Mouse (Mus musculus) right cerebral cortex, postnatal 25 days (tissue): ENCODE data around the gene Hook1.
A peak's percentile ranks its signal among the peaks of the same experiment; 100 is the strongest.
"Not testable (repeated sequence)": the region's sequence is repeated elsewhere in the genome, so short reads cannot be mapped to it uniquely, and the experiment has no call there.

Experiments used
- DNase-seq: peaks from one replicate; pipeline ENCODE4 v3.0.0; 2022

Hook1 gene

GRCm38 (mm10) chr4:95966928-95967724 lies at the start of gene Hook1:
Gene Hook1 (plus strand): TSS chr4:95967240.
- DNase-seq, result peak; percentile 96

GRCm38 (mm10) chr4:95917703-95918102 lies 49.3 kb upstream of the Hook1 start:
- DNase-seq, result no peak

- no peak for DNase-seq
These were observed 46.6 kb upstream of the Hook1 start for GRCm38 (mm10) chr4:95920448-95920847.

- peak; percentile 77 for DNase-seq
These were observed 42.5 kb upstream of the Hook1 start for GRCm38 (mm10) chr4:95924210-95925184.

GRCm38 (mm10) chr4:95928846-95929245 lies 38.2 kb upstream of the Hook1 start:
- no peak for DNase-seq

GRCm38 (mm10) chr4:95929936-95930335 lies 37.1 kb upstream of the Hook1 start:
- DNase-seq, result no peak

GRCm38 (mm10) chr4:95931331-95931730 lies 35.7 kb upstream of the Hook1 start:
- no peak for DNase-seq

- DNase-seq, result no peak
These were observed 33.2 kb upstream of the Hook1 start for GRCm38 (mm10) chr4:95933801-95934356.

GRCm38 (mm10) chr4:95934384-95935035 lies 32.5 kb upstream of the Hook1 start:
- no peak for DNase-seq

GRCm38 (mm10) chr4:95938701-95939100 lies 28.3 kb upstream of the Hook1 start:
- no peak for DNase-seq

- no peak for DNase-seq
These were observed 19.1 kb upstream of the Hook1 start for GRCm38 (mm10) chr4:95947896-95948295.

- no peak for DNase-seq
These were observed 13.7 kb upstream of the Hook1 start for GRCm38 (mm10) chr4:95953328-95953727.

GRCm38 (mm10) chr4:95982221-95982620 lies 15.2 kb downstream of the Hook1 start:
- not testable (repeated sequence) for DNase-seq

GRCm38 (mm10) chr4:96016875-96017274 lies 49.8 kb downstream of the Hook1 start:
- DNase-seq, result no peak

- DNase-seq, result no peak
These were observed 55.8 kb downstream of the Hook1 start for GRCm38 (mm10) chr4:96022803-96023202.

- DNase-seq, result peak; percentile 10
These were observed 61.4 kb downstream of the Hook1 start for GRCm38 (mm10) chr4:96028412-96028811.

GRCm38 (mm10) chr4:96060106-96060505 lies 93.1 kb downstream of the Hook1 start:
- DNase-seq, result no peak

GRCm38 (mm10) chr4:96062045-96062444 lies 95.0 kb downstream of the Hook1 start:
- no peak for DNase-seq
